Mouse (Mus musculus) mature B cell (primary cell): ENCODE measurements around the gene Serpinb1a.

Source experiments
- in situ Hi-C: fragments of 300-500 bp; cut with MboI; formaldehyde crosslinking; loops from 2 replicates; pipeline ENCODE4 v1.14.3; 2019

The Serpinb1a gene

GRCm38 (mm10) chr13:32799131-32799530 lies 51.9 kb downstream of the Serpinb1a start:
- in situ Hi-C loops: no loop called here

- in situ Hi-C loops: no loop called here
Observed at GRCm38 (mm10) chr13:32797085-32797484, 53.9 kb downstream of the Serpinb1a start.

- in situ Hi-C loops: no loop called here
Observed at GRCm38 (mm10) chr13:32795166-32795565, 55.8 kb downstream of the Serpinb1a start.

- in situ Hi-C loops: no loop called here
Observed at GRCm38 (mm10) chr13:32794619-32795018, 56.4 kb downstream of the Serpinb1a start.
